Mouse (Mus musculus) lung, embryonic 14.5 days (tissue): ENCODE results near the gene Lrriq1. TPM values are rescaled to one million over a fixed set of nuclear protein-coding genes. Genes with fewer than 3 reads are reported as not detected.

Source experiments
- ATAC-seq: fragments of 200-750 bp; cut with Nextera tagmentation; 2 replicates; pipeline ENCODE4 v1.8.0; 2017; ENCODE audit warnings: mild to moderate bottlenecking, moderate TSS enrichment, moderate library complexity; ENCODE audit not compliant: insufficient read depth
- DNase-seq: peaks from one replicate; pipeline ENCODE4 v3.0.0-alpha.2; 2015
- H3K27ac ChIP-seq: fragments of 300-500 bp; sonication (generic); 2 replicates; pipeline ENCODE4 v1.5.1; 2014; ENCODE audit warnings: low read depth, mild to moderate bottlenecking, moderate library complexity
- H3K27me3 ChIP-seq: fragments of 300-500 bp; sonication (generic); 2 replicates; pipeline ENCODE4 v1.6.1; 2014; ENCODE audit warnings: low read length, control low read depth; ENCODE audit not compliant: insufficient read depth
- H3K36me3 ChIP-seq: fragments of 300-500 bp; sonication (generic); 2 replicates; pipeline ENCODE4 v1.6.1; 2014; ENCODE audit warnings: control low read depth; ENCODE audit not compliant: insufficient read depth
- H3K4me1 ChIP-seq: fragments of 300-500 bp; sonication (generic); 2 replicates; pipeline ENCODE4 v1.6.1; 2014; ENCODE audit warnings: antibody characterized with exemption, control low read depth; ENCODE audit not compliant: insufficient read depth
- H3K4me2 ChIP-seq: fragments of 300-500 bp; sonication (generic); 2 replicates; pipeline ENCODE4 v1.6.1; 2014; ENCODE audit warnings: mild to moderate bottlenecking
- H3K4me3 ChIP-seq: fragments of 300-500 bp; sonication (generic); 2 replicates; pipeline ENCODE4 v1.5.1; 2014; ENCODE audit warnings: low read depth, low read length
- H3K9ac ChIP-seq: fragments of 300-500 bp; sonication (generic); 2 replicates; pipeline ENCODE4 v1.6.1; 2014
- H3K9me3 ChIP-seq: fragments of 300-500 bp; sonication (generic); 2 replicates; pipeline ENCODE4 v1.6.1; 2016; ENCODE audit warnings: low read depth, low read length, control low read depth
- CTCF ChIP-seq: IDR thresholded peaks from 2 replicates; pipeline ENCODE4 v1.5.1; 2016; ENCODE audit warnings: antibody characterized with exemption, low read depth
- WGBS: fragments of 180-500 bp; shearing (Covaris S2); extraction: QIAGEN DNeasy Blood & Tissue Kit; methylation state at CpG from one replicate; pipeline ENCODE4 v1.1.7; 2014; 5-methylcytosine and 5-hydroxymethylcytosine counted together
- polyA plus RNA-seq: library from polyadenylated mRNA; unstranded; fragments of >200 nt; fragmentation: Nextera tagmentation; extraction: Ambion mirVana; gene quantifications from 2 replicates; pipeline ENCODE4 v1.2.1, GENCODE M21; 2014

Gene Lrriq1
- polyA plus RNA-seq, 1 experiment from 2014 or later, result 0.17 TPM

DNA sequence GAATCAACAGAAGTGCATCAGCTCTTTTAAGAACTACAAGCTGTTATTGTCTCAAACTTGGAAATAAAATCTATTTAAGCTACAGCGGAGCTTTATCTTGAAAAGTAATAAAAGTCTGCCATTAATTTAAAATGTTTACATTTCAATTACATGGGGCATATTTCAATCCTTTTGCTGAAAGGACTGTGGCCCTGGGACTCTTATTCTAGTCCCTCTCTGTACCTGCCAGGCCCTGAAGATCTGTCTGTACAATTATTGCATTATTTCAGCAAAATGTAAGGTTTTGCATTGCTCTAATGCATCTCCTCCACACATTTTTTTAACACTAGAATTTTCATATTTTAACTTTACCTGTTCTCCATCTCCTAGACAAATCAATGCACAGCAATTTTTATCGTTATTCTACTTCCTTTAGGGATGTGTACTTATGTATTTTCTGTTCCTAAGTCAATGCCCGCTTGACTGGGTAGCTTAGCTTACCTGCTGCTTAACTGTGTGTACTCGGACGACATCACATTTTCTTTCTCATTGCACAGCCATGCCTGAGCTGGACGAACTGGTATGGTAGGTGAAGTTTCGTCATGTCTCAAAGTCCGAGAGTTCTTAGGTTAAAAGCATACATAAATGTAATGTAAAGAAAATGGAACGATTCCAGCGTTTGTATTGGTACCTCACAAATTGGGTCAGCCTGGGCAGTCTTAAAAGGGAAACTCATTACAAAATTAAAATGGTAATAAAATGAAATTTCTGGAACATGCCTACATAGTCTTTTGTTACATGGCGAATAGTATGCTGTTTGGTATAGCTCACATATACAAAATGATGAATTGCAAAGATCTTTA, 91.0 kb downstream of the Lrriq1 start:
- WGBS, result 53% methylated on average over 11 of the region's 11 CpGs
- no peaks in the 10 kb centered on the region for H3K36me3 ChIP-seq
- DNase-seq (peak; percentile 5), ATAC-seq (no peak)
- H3K4me2 ChIP-seq, result no peak overlapping the region
- H3K9me3 ChIP-seq, result no peaks in the 10 kb centered on the region
- no peak overlapping the region for H3K4me3 ChIP-seq
- no peaks in the 10 kb centered on the region for H3K27me3 ChIP-seq
- H3K27ac ChIP-seq, result no peak overlapping the region
- no peaks in the 10 kb centered on the region for H3K4me1 ChIP-seq
- TF ChIP-seq CTCF, result no peak
- no peak overlapping the region for H3K9ac ChIP-seq

DNA sequence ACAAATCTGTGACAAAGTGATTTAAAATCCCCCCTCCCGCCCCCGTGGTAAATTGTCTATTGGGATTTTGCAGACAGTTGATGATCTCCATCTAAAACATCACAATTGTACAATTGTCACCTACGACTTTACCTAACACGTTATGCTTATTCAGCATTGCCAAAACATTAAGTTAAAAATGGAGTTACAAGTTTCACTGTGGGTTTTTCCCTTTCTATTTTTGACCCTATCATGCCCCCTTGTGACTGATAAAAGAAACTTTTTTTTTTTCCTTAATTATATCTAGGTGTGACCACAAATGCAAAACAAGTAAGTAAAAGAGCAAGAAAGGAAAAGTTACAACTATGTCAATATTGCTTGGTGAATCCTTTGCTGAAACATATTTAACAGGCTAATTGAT, 93.6 kb downstream of the Lrriq1 start:
- no peak overlapping the region for H3K27ac ChIP-seq
- H3K4me3 ChIP-seq, result no peak overlapping the region
- H3K9me3 ChIP-seq, result no peaks in the 10 kb centered on the region
- H3K9ac ChIP-seq, result no peak overlapping the region
- TF ChIP-seq CTCF, result no peak
- H3K27me3 ChIP-seq, result no peaks in the 10 kb centered on the region
- H3K4me2 ChIP-seq, result no peak overlapping the region
- WGBS, result 53% methylated on average over 4 of the region's 4 CpGs
- DNase-seq, result peak; percentile 5
- H3K4me1 ChIP-seq, result no peaks in the 10 kb centered on the region
- no peaks in the 10 kb centered on the region for H3K36me3 ChIP-seq
- ATAC-seq, result no peak

DNA sequence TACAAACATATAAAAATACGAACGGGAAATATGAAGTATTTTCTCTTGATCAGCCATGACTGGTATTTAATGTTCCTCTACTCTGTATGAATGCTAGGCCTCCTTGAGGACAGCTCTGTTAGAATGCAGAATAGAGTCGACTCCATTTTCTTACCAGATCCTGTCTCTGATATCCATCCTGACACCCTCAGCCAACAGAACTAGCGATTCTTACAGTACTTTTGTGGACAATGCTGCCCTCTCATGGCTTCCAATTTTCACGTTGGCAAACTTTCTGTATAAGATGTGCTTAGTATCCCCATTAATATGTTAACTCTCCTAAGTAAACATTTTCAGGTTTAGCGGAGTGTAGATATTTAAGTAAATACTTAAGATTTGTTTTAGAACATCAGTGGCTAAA, 94.6 kb downstream of the Lrriq1 start:
- Histone ChIP-seq H3K9me3 (no peaks in the 10 kb centered on the region), H3K36me3 (no peaks in the 10 kb centered on the region), H3K4me1 (no peaks in the 10 kb centered on the region), H3K27ac (no peak overlapping the region), H3K9ac (no peak overlapping the region), H3K27me3 (no peaks in the 10 kb centered on the region), H3K4me3 (no peak overlapping the region), H3K4me2 (no peak overlapping the region)
- ATAC-seq (no peak; the same call in 1 of the 2 replicates), DNase-seq (peak; percentile 76)
- TF ChIP-seq CTCF, result 0 out of 2 replicates have a peak, but pooled peaks have one; percentile 38
- WGBS, result 30% methylated on average over 6 of the region's 6 CpGs

DNA sequence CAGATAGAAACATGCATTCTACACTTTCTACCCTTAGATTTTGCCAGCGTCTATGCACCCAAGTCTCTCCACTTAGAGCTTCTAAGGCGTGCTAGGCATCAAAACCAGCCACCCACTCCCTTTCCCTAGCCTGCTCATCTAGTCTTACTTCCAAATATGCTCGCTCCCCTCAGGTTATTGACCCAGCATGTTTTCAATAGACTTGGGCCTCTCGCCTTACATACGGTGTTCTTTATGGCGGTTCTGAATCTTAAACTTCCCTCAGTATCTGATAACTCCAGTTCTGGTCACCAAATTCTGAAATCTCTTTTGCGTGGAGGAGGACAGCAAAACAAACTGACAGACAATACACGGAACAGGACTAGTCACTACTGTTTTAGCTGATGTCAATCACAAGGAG, 95.5 kb downstream of the Lrriq1 start:
- no peak for TF ChIP-seq CTCF
- no peak for ATAC-seq
- H3K4me3 ChIP-seq, result no peak overlapping the region
- no peaks in the 10 kb centered on the region for H3K27me3 ChIP-seq
- H3K9me3 ChIP-seq, result no peaks in the 10 kb centered on the region
- 62% methylated on average over 8 of the region's 8 CpGs for WGBS
- DNase-seq, result no peak
- H3K4me1 ChIP-seq, result no peaks in the 10 kb centered on the region
- H3K9ac ChIP-seq, result no peak overlapping the region
- H3K4me2 ChIP-seq, result no peak overlapping the region
- H3K27ac ChIP-seq, result no peak overlapping the region
- H3K36me3 ChIP-seq, result no peaks in the 10 kb centered on the region

DNA sequence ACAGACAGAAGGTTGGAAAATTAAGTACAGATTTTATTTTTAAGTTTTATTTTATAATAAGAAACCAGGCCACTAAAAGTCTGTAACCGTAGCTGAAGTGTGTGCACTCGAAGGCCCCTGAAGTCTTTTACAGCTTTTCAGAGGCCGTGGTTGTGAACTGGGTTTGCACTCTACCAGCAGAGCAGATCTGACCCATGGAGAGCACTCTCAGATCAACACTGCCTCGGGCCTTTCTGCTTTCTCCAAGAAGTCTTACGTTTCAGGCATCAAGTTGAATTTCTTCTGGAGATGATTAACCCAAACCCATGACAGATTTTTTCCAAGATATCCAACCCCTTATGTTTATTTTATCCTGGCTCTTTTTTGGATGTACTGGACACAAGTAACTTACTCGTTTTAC, 121.5 kb downstream of the Lrriq1 start:
- 48% methylated on average over 6 of the region's 6 CpGs for WGBS
- no peak overlapping the region for H3K9ac ChIP-seq
- no peaks in the 10 kb centered on the region for H3K4me1 ChIP-seq
- H3K36me3 ChIP-seq, result no peaks in the 10 kb centered on the region
- DNase-seq (no peak), ATAC-seq (no peak)
- H3K4me2 ChIP-seq, result no peak overlapping the region
- TF ChIP-seq CTCF, result no peak
- no peak overlapping the region for H3K4me3 ChIP-seq
- no peaks in the 10 kb centered on the region for H3K9me3 ChIP-seq
- H3K27ac ChIP-seq, result no peak overlapping the region
- H3K27me3 ChIP-seq, result no peaks in the 10 kb centered on the region

DNA sequence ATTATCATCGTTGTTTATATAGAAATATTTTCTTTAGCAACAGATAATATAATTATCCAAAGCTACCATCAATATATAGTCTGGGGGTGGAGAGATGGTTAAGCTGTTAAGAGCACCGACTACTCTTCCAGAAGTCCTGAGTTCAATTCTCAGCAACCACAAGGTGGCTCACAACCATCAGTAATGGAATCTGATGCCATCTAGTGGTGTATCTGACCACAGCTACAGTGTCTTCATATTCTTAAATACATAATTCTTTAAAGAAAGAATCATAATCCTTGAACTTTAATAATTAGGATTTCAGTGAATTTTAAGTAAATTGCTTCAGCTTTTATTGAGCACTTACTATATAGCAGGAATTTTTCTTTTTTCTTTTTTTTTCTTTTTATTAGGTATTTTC, 128.0 kb downstream of the Lrriq1 start:
- 87% methylated on average over 2 of the region's 2 CpGs for WGBS
- ATAC-seq, result no peak

DNA sequence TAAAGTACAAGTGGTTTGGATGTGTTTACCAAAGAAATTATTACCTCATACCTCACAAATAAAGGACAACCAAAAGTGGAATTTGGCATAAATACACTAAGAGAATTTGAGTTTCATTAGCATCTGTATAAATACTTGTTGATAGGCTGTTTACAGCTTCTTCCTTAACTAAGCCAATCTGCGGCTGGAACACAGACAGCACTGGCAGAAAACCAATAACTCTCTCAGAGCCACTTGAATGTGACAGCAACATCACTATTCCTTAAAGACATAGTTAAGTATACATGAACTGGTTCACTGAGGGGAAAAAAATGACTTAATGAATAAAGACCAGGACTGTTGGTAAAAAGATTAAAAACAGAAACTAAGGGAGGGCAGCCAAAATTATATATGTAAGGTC, 150.0 kb downstream of the Lrriq1 start:
- Histone ChIP-seq H3K27me3 (no peaks in the 10 kb centered on the region), H3K9ac (no peak overlapping the region), H3K36me3 (no peaks in the 10 kb centered on the region), H3K27ac (no peak overlapping the region), H3K4me3 (no peak overlapping the region), H3K4me1 (no peaks in the 10 kb centered on the region), H3K9me3 (no peaks in the 10 kb centered on the region), H3K4me2 (no peak overlapping the region)
- WGBS, result 41% methylated on average over 1 of the region's 1 CpGs
- ATAC-seq (no peak), DNase-seq (peak; percentile 15)
- TF ChIP-seq CTCF, result no peak

More for the DNA sequence above, 128.0 kb downstream of the Lrriq1 start:
- DNase-seq, result peak; percentile 8
- no peak overlapping the region for H3K4me2 ChIP-seq
- H3K4me1 ChIP-seq, result no peaks in the 10 kb centered on the region
- H3K27me3 ChIP-seq, result no peaks in the 10 kb centered on the region
- no peaks in the 10 kb centered on the region for H3K36me3 ChIP-seq
- H3K9ac ChIP-seq, result no peak overlapping the region
- TF ChIP-seq CTCF, result no peak
- H3K9me3 ChIP-seq, result no peaks in the 10 kb centered on the region
- no peak overlapping the region for H3K4me3 ChIP-seq
- H3K27ac ChIP-seq, result no peak overlapping the region
